In the genomic region with DNA sequence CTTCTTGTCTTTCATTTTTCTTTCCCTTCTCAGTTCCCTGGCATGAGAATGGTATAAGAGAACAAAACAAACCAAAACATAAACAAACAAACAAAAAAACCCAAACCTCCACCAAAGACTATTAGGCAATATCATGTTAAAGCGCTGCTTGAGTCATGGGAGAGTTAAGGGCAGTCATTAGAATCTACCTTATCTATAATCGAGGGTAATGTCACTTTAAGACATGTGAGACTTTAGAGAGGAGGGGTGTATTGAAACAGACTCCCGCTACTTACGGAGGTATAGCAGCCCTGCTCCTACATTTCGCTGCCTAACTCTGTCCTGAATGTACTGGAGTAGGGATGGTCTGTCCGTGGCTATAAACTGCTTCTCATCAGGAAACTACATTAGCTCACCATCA, we compare ENCODE assay signal across 10 mouse cellular contexts. TPM values are rescaled to one million over a fixed set of nuclear protein-coding genes. Genes with fewer than 3 reads are reported as not detected.
DNase-seq lines count a peak whose midpoint lies in the region; ATAC-seq and TF ChIP-seq lines count a peak whose summit lies in the region.
"Had no signal": no experiment of that assay in that cellular context is flagged by ENCODE, and none has a peak within 500 bp of the region (broad histone marks: within the 10 kb centered on the region; RNA-seq: fewer than 3 reads in every experiment).

A gene (plus strand): TSS at position 301 of the 400 bp plus-strand sequence.

- peaks cover 4% of the 10 kb centered on the region; the same call in 1 of the 2 replicates for H3K4me1 ChIP-seq in heart, postnatal 0 days (ENCODE audit: control insufficient read depth, insufficient read depth)

- no peak for TF ChIP-seq CTCF in heart, postnatal 0 days (IDR thresholded peaks at IDR 0.05; ENCODE audit: low read depth)

- no peak within 1 kb of the TSS for H3K27ac ChIP-seq in heart, postnatal 0 days (ENCODE audit: low read depth)

- no peak within 1 kb of the TSS for H3K4me3 ChIP-seq in heart, postnatal 0 days (ENCODE audit: low read depth, low read length)

- intact Hi-C loops in left cerebral cortex, postnatal 4 days (cut with DNase I) = no loop called here

- DNase-seq in heart, postnatal 0 days (ENCODE audit: low spot score) = no peak
- no peak for DNase-seq in heart, adult 18-20 months
- peak; percentile 12 for DNase-seq in right cerebral cortex, postnatal 25 days
- no peak for DNase-seq in right cerebral cortex, postnatal 14 days
- no peak for DNase-seq in left cerebral cortex, postnatal 4 days
- DNase-seq in testis, postnatal 14 days (ENCODE audit: low spot score) = no peak
- DNase-seq in cerebellum, postnatal 4 days (ENCODE audit: low spot score in 2 of 2) = no peak

- no peaks in the 10 kb centered on the region for H3K9me3 ChIP-seq in heart, postnatal 0 days (replicated peaks; ENCODE audit: control insufficient read depth, low read length)

- no peak within 1 kb of the TSS for H3K9ac ChIP-seq in heart, postnatal 0 days (replicated peaks; ENCODE audit: low read depth, low read length)

- ATAC-seq in heart, postnatal 0 days (ENCODE audit: insufficient read depth, low read depth) = no peak
- ATAC-seq in erythroid progenitor cell, adult 5-6 weeks (replicated peaks; ENCODE audit: low FRiP score, poor library complexity, severe bottlenecking) = no peak

- WGBS in heart, postnatal 0 days = 31% methylated on average over 6 of the region's 6 CpGs

- no peaks in the 10 kb centered on the region for H3K36me3 ChIP-seq in heart, postnatal 0 days (replicated peaks; ENCODE audit: control insufficient read depth, insufficient read depth, low read length)

- TF ChIP-seq EP300 in heart, postnatal 0 days (IDR thresholded peaks at IDR 0.05; ENCODE audit: low read depth) = no peak

- peak within 1 kb of the TSS; percentile 21; the same call in 1 of the 2 replicates for H3K4me2 ChIP-seq in heart, postnatal 0 days (ENCODE audit: low read depth, low read length)

- 0 out of 2 replicates have a peak, but pooled peaks cover 6% of the 10 kb centered on the region for H3K27me3 ChIP-seq in heart, postnatal 0 days (ENCODE audit: control insufficient read depth, insufficient read depth, low read length)

RNA-seq across cellular contexts. Expression of the gene that starts here (rescaled TPM):
- not detected in 2 replicates for total RNA-seq in heart, postnatal 0 days (2014; rRNA removed; ENCODE audit: low replicate concordance)
- polyA plus RNA-seq in heart, postnatal 0 days (2015; fragmentation: Nextera tagmentation; extraction: Ambion mirVana) = 0.16 TPM in 1 of 2 replicates, not detected in the other
- total RNA-seq in heart, adult 18-20 months (2021) = not detected
- 10 to 100 TPM; 51.0 to 55.1 TPM for total RNA-seq in left cerebral cortex, postnatal 4 days (2021)
- not detected in 2 replicates for total RNA-seq in erythroid progenitor cell, adult 5-6 weeks (2015; ENCODE audit: low replicate concordance)
- total RNA-seq in erythroid progenitor cell, adult 5-6 weeks (2017; ENCODE audit: low replicate concordance) = not detected in 2 replicates
- total RNA-seq: ES-E14; neutrophil, adult 5-6 weeks had no signal

Comparison
In these comparisons a context has a peak if more than half of its experiments do, and no peak if none do; other contexts are left out.
1. RNA of the gene that starts here (total RNA-seq): 51.0 to 55.1 TPM in left cerebral cortex, postnatal 4 days; not detected in heart, adult 18-20 months, not detected in heart, postnatal 0 days and not detected in erythroid progenitor cell, adult 5-6 weeks; every median in the first group is over 10 times any median in the second.